Mouse (Mus musculus): ENCODE measurements at regions not wholly inside any gene's neighbourhood (a gene's known extent, or its start where the extent isn't known, plus 50 kb on each side); places are given as distances from the start of the nearest gene placed in this dataset.

DNA sequence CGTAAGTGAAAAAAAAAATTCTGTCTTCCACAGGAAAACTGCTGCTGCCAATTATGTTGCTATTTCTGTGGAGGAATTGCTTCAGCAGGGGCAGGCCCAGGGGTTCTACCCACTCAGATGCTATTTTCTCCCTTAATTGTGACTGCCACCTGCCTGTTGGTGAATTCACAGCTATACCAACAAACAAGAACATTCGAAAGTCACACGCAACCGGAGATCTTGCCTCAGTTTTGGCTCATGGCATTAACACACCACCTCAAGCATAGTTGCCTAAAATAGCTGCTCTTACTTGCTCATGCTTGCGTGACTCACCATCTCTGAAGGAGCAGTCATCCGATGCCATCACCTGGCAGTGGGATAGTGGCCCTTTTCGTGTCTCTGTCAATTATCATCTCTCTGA lies 498.3 kb downstream of the Epm2a start:
- no peak for DNase-seq (ENCODE audit: extremely low read depth, low read depth, low spot score)
- 86% methylated on average over 7 of the region's 7 CpGs for WGBS
- Histone ChIP-seq H3K4me3 (ENCODE audit: insufficient read depth, low read depth, low read length) (no peak overlapping the region), H3K4me1 (ENCODE audit: control insufficient read depth, insufficient read depth, low read length) (no peaks in the 10 kb centered on the region), H3K27ac (replicated peaks; ENCODE audit: insufficient read depth, low read depth, low read length) (no peak overlapping the region), H3K9ac (ENCODE audit: low read depth, low read length) (no peak overlapping the region), H3K27me3 (ENCODE audit: control insufficient read depth, insufficient read depth, low read length) (no peaks in the 10 kb centered on the region), H3K36me3 (ENCODE audit: control insufficient read depth, insufficient read depth, low read length) (no peaks in the 10 kb centered on the region), H3K79me2 (ENCODE audit: control insufficient read depth, insufficient read depth, low read length) (no peaks in the 10 kb centered on the region)
- TF ChIP-seq CTCF (IDR thresholded peaks at IDR 0.05; ENCODE audit: low read depth, low read length) (no peak), POLR2A (IDR thresholded peaks at IDR 0.05; ENCODE audit: extremely low read depth, insufficient read depth, low read length) (no peak)

DNA sequence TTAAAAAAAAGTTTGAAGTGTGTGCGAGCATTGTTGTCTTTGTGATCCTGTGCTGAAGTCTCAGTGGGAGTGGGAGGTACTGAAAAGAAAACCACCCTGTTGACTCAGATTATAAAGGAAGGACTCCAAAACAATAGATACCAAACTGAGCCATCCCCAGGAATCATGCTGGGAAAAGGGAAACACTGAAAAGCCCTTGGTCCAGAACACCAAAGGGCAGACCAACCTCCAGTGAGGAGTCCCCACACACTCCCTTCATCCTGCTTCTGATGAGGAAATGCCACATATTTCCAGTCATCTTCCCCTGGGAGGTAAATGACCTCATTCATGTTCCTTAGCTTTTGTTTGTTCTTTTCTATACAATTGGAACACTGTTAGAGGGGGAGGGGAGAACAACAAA lies 502.9 kb downstream of the Epm2a start:
- no peaks in the 10 kb centered on the region for H3K36me3 ChIP-seq (ENCODE audit: control insufficient read depth, insufficient read depth, low read length)
- H3K4me3 ChIP-seq (ENCODE audit: insufficient read depth, low read depth, low read length), result no peak overlapping the region
- H3K4me1 ChIP-seq (ENCODE audit: control insufficient read depth, insufficient read depth, low read length), result no peaks in the 10 kb centered on the region
- H3K27ac ChIP-seq (replicated peaks; ENCODE audit: insufficient read depth, low read depth, low read length), result no peak overlapping the region
- no peaks in the 10 kb centered on the region for H3K79me2 ChIP-seq (ENCODE audit: control insufficient read depth, insufficient read depth, low read length)
- no peak for TF ChIP-seq POLR2A (IDR thresholded peaks at IDR 0.05; ENCODE audit: extremely low read depth, insufficient read depth, low read length)
- TF ChIP-seq CTCF (IDR thresholded peaks at IDR 0.05; ENCODE audit: low read depth, low read length), result no peak
- H3K9ac ChIP-seq (ENCODE audit: low read depth, low read length), result no peak overlapping the region
- WGBS, result 77% methylated on average over 1 of the region's 1 CpGs
- no peaks in the 10 kb centered on the region for H3K27me3 ChIP-seq (ENCODE audit: control insufficient read depth, insufficient read depth, low read length)
- DNase-seq (ENCODE audit: extremely low read depth, low read depth, low spot score), result no peak

DNA sequence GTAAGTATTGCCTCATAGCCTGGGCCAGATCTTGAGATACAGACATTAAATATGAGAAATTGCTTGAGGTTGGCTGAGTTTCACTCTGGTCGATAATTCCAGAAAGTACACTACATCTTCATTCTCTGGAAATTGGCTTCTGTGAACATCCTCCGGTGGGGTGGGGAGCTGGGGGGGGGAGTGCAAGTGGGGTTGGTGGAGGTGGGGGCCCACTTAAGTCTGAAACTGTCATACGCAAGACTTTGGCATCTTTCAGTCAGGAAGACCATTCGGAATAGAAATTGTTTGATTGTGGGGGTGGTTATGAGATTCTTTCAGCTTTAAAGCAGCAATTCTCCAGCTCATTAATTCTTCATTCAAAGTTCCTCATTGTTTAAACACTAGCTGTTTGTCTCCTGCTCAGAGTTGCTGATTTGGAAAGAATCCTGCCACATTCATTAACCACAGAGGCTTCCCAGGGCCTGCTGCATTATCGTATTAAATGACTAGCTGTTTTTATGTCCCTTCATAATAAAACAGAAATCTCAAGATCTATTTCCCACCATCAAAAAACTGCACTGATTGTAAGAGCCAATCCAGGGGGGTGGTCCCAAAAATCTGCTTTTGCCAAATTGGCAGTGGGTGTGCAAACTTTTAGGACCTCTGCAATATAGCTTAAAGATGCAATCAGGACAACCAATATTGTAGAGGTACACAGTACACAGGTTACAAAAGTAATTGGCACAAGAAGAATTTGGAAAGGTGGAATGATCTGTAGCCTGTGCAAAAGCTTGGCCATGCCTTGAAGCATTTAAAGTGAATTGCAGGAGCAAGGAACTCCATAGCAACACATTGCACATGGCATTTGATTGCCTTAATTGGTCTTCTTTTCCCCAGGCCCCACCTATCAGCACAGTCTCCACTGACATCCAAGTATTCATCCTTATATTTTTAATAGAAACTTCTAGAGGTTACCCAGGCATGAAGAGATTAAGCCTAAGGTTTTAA lies 532.2 kb downstream of the Epm2a start:
- no peaks in the 10 kb centered on the region for H3K27me3 ChIP-seq (ENCODE audit: control insufficient read depth, insufficient read depth, low read length)
- H3K79me2 ChIP-seq (ENCODE audit: control insufficient read depth, insufficient read depth, low read length), result no peaks in the 10 kb centered on the region
- H3K4me1 ChIP-seq (ENCODE audit: control insufficient read depth, insufficient read depth, low read length), result no peaks in the 10 kb centered on the region
- no peak overlapping the region for H3K9ac ChIP-seq (ENCODE audit: low read depth, low read length)
- H3K4me3 ChIP-seq (ENCODE audit: insufficient read depth, low read depth, low read length), result no peak overlapping the region
- WGBS, result 69% methylated on average over 5 of the region's 5 CpGs
- TF ChIP-seq CTCF (IDR thresholded peaks at IDR 0.05; ENCODE audit: low read depth, low read length) (no peak), POLR2A (IDR thresholded peaks at IDR 0.05; ENCODE audit: extremely low read depth, insufficient read depth, low read length) (no peak)
- no peak overlapping the region for H3K27ac ChIP-seq (replicated peaks; ENCODE audit: insufficient read depth, low read depth, low read length)
- no peak for DNase-seq (ENCODE audit: extremely low read depth, low read depth, low spot score)
- H3K36me3 ChIP-seq (ENCODE audit: control insufficient read depth, insufficient read depth, low read length), result no peaks in the 10 kb centered on the region

DNA sequence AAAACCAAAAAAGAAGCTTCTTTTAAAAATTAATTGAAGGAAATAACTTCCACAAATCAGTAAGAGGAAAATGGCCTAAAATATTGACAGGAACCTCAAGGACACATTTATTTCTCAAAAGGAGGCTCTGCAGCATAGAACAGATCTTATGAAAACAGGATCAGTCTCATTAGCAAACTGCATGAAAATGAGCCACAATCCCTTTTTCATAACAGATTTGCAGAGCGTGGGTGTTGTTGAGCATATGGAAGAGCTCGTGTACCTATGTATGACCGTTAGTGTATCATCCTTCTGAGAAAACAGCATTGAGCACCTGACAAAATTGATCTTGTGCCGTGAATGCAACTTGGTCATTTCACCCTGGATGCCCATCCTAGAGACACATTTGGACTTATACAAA lies 543.0 kb downstream of the Epm2a start:
- no peak overlapping the region for H3K9ac ChIP-seq (ENCODE audit: low read depth, low read length)
- no peak for DNase-seq (ENCODE audit: extremely low read depth, low read depth, low spot score)
- no peaks in the 10 kb centered on the region for H3K36me3 ChIP-seq (ENCODE audit: control insufficient read depth, insufficient read depth, low read length)
- no peaks in the 10 kb centered on the region for H3K79me2 ChIP-seq (ENCODE audit: control insufficient read depth, insufficient read depth, low read length)
- no peak overlapping the region for H3K27ac ChIP-seq (replicated peaks; ENCODE audit: insufficient read depth, low read depth, low read length)
- 84% methylated on average over 4 of the region's 4 CpGs for WGBS
- no peaks in the 10 kb centered on the region for H3K4me1 ChIP-seq (ENCODE audit: control insufficient read depth, insufficient read depth, low read length)
- TF ChIP-seq POLR2A (IDR thresholded peaks at IDR 0.05; ENCODE audit: extremely low read depth, insufficient read depth, low read length), result no peak
- no peak for TF ChIP-seq CTCF (IDR thresholded peaks at IDR 0.05; ENCODE audit: low read depth, low read length)
- no peaks in the 10 kb centered on the region for H3K27me3 ChIP-seq (ENCODE audit: control insufficient read depth, insufficient read depth, low read length)
- no peak overlapping the region for H3K4me3 ChIP-seq (ENCODE audit: insufficient read depth, low read depth, low read length)

DNA sequence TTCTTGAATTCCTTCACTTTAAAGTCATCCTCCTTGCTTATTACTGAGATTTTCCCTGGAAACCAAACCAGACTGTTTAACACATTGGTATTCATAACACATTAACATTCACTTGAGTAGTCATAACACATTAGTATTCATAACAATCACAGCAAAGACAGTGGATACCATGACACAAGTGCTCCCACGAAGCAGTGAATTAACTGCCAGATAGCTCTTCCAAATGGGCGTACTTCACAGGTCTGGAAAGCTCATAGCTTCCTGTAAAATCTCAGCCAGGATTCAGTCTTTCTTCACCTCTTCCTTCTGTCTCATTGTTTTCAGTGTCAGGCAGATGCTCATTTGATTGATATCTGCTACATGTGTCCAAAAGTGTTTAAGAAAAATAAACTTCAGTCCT lies 545.7 kb downstream of the Epm2a start:
- no peak overlapping the region for H3K27ac ChIP-seq (replicated peaks; ENCODE audit: insufficient read depth, low read depth, low read length)
- no peaks in the 10 kb centered on the region for H3K4me1 ChIP-seq (ENCODE audit: control insufficient read depth, insufficient read depth, low read length)
- H3K9ac ChIP-seq (ENCODE audit: low read depth, low read length), result no peak overlapping the region
- no peak overlapping the region for H3K4me3 ChIP-seq (ENCODE audit: insufficient read depth, low read depth, low read length)
- WGBS, result 65% methylated on average over 2 of the region's 2 CpGs
- no peak for DNase-seq (ENCODE audit: extremely low read depth, low read depth, low spot score)
- no peaks in the 10 kb centered on the region for H3K36me3 ChIP-seq (ENCODE audit: control insufficient read depth, insufficient read depth, low read length)
- H3K27me3 ChIP-seq (ENCODE audit: control insufficient read depth, insufficient read depth, low read length), result no peaks in the 10 kb centered on the region
- TF ChIP-seq POLR2A (IDR thresholded peaks at IDR 0.05; ENCODE audit: extremely low read depth, insufficient read depth, low read length), result no peak
- TF ChIP-seq CTCF (IDR thresholded peaks at IDR 0.05; ENCODE audit: low read depth, low read length), result no peak
- H3K79me2 ChIP-seq (ENCODE audit: control insufficient read depth, insufficient read depth, low read length), result no peaks in the 10 kb centered on the region

DNA sequence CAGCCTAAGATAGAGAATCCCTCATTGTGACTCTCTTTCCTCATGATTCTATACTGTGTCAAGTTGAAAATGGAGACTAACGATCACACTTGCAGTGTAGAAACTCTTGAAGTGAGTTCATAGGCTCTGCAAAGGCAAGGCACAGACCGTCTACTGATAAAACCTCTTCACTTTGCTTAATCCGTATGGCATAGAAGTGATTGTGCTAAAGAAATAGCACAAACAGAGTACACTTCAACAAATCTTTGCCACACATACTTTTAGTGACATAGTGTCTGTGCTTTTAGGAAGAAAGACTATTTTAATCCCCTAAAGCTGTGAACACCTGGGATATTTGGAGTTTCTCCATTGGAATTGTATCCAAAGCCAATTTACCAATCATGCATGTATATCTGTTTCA lies 578.9 kb downstream of the Epm2a start:
- Histone ChIP-seq H3K4me3 (ENCODE audit: insufficient read depth, low read depth, low read length) (no peak overlapping the region), H3K9ac (ENCODE audit: low read depth, low read length) (no peak overlapping the region), H3K79me2 (ENCODE audit: control insufficient read depth, insufficient read depth, low read length) (no peaks in the 10 kb centered on the region), H3K4me1 (ENCODE audit: control insufficient read depth, insufficient read depth, low read length) (no peaks in the 10 kb centered on the region), H3K27me3 (ENCODE audit: control insufficient read depth, insufficient read depth, low read length) (no peaks in the 10 kb centered on the region), H3K36me3 (ENCODE audit: control insufficient read depth, insufficient read depth, low read length) (no peaks in the 10 kb centered on the region), H3K27ac (replicated peaks; ENCODE audit: insufficient read depth, low read depth, low read length) (no peak overlapping the region)
- no peak for TF ChIP-seq POLR2A (IDR thresholded peaks at IDR 0.05; ENCODE audit: extremely low read depth, insufficient read depth, low read length)
- no peak for TF ChIP-seq CTCF (IDR thresholded peaks at IDR 0.05; ENCODE audit: low read depth, low read length)
- 84% methylated on average over 3 of the region's 3 CpGs for WGBS
- no peak for DNase-seq (ENCODE audit: extremely low read depth, low read depth, low spot score)
